Mouse (Mus musculus): ENCODE data around the gene Dock1.

Dock1 gene

DNA sequence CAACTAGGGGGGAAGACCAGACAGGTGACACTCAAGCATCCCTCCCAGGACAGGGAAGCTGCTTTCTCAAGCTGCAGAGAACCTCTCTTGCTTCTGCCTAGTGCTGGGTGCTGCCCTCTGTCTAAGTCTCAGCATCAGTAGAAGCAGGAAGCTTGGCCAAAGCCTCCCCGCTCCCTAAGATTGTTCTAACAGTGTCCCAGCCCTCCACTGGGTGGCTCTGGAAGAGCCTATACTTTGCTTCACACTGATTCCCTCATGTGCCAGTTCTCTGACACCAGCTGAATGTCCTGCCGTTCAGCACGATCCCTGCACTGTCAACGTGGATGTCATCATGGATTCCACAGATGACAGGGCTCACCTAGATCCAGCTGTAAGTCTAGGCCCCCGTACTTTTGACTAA, 324.5 kb downstream of the Dock1 start:
- DNase-seq, result no peak

DNA sequence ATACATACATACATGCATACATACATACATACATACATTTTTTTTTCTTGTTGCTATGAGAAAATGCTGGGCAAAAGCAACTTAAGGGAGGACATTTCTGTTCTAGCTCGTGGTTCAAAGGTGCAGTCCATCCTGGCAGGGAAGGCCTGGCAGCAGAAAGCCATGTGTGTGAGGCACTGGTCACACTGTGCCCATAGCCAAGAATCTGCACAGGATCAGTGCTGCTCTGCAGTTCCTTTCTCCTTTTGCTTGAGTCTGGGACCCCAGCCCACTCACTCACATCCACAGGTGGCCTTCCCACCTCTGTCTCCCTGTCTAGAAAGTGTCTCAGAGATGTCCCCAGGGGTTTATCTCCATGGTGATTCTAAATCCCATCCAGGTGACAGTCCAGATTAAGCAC, 331.8 kb downstream of the Dock1 start:
- DNase-seq, result no peak

DNA sequence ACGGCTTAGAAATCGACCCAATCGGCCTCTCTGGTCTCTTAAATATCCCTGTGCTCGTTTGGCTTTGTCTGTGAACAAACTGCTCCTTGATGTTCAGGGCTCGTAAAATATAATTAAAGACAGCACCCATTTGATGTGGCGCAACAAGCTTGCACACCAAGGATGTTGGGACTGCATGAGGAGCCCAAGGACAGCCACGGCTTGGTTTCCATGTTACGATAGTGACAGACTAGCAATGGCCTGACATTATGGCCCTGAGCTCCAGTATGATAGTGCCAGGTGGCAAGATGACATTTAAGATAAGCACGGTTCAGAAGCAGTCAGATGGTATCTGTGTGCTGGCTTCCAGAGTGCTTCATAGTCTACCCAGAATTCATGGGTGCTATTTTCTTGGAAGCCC, 332.4 kb downstream of the Dock1 start:
- no peak for DNase-seq

DNA sequence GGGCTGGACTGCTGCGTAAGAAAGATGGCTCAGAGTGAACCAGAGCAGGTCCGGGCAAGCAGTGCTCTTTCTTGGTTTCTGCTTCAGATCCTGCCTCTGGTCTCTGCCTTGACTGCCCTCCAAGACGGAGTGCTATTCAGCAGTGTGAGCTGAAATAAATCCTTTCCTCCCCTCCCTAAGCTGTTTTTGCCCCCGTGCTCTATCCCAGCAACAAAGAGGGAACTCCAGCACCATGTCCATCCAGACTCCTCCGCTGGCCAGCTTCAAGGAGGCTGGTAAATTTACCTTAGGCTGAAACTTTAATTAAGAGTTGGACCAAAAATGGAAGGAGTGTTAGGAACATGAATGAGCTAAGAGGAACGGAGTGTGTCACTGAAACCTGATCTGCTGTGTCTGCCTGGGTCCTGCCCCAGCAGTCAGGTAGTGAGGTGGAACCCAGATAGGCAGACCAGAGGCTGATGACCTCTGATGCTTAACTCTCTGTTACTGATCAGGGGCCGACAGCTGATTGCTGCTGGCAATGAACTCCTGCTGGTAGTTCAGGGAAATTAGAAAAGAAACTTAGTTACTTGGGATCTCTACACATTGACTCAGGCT, 335.6 kb downstream of the Dock1 start:
- DNase-seq, result no peak

DNA sequence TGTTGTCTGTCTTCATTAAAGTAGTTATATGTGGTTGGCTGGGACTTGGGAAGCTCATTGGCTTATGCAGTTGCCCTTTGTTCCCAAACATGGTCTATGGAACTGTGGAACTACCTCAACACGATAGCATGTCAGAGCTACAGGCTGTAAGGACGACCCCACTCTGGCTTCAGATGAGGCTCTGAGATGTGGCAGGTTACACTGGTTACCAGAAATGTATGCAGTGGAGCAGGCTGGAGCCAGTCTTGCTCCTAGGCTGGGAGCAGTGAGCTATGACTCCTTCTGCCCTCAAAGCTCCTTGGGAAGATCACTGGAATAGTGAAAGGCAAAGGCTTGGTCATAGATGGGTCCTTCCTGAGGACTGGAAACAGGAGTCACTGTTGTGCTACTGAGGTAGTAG, 337.6 kb downstream of the Dock1 start:
- DNase-seq, result no peak

DNA sequence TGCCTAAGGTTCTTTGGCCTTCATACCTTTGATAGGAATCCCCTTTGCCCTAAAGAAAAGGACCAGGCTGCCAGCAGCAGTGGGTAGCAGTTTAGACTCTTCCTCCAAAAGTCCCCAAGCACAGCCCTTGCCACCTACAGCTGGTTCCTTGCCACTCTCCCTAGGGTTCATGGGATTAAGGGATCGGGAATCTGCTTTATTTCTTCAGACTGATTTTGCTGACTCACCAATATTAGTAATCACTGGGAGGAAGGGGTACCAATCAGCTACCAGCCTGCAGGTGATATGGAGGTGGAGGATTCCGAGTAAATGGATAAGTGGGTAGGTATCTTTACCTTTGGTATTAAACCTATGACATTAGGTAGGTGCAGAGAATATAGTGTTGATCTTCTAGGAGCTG, 340.5 kb downstream of the Dock1 start:
- no peak for DNase-seq

DNA sequence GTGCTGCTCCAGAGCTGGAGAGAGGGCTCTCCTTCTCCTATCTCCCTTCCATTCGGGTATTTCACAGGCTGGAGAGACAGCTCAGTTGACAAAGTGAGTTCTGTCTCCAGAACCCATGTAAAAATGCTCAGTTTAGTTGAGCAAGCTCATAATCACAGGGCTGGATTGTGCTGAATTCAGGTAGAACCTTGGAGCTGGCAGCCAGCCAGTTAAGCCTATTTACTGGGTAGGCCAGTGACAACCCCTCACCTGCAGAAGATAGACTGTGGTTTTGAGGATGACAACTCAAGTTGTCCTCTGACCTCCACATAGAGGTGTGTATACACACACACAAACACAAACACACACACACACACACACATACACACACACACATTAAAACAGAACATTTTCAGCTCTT, 347.1 kb downstream of the Dock1 start:
- no peak for DNase-seq

DNA sequence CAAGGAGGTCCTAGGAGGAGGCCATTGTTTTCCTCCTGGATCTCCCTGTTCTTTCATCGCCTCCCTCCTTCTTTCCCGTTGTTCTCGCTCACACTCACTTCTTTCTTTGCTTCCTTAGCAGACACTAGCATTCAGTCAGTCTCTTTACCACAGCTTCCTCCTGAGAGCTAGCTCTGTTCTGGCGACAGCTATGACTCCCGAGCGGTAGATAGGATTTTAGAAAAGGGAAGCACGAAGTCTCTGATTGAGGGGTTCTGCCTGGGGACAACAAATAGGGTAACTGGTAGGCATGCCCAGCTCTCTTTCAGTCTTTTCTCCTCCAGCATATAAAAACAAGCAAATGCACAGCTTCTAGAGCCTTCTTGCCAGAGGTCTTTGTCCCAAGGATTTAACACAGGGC, 350.3 kb downstream of the Dock1 start:
- no peak for DNase-seq

DNA sequence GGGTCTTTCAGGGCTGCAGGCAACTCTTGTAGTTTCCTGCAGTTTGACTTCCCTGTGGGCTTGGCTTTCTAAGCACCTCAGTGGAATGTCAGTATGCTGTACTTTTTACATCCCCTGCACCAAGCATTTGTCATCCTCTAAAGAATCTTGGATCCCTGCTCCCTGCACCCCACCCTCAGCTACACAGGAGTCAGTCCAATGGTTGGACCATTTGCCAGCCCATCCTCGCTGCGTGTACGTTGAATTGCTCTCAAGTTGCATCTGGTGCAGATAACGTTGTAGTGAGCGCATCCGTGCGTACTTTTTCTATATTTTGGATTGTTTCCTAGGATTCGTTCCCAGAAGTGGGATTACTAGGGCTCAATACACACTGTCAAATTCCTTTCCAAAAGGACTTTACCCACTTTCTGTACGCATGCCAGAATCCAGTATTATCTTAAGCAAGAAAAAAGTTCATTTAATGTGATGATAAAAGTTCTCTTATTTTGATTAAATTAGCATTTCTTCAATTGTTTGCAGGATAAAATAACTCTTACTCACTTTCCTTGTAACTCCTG, 351.2 kb downstream of the Dock1 start:
- no peak for DNase-seq

DNA sequence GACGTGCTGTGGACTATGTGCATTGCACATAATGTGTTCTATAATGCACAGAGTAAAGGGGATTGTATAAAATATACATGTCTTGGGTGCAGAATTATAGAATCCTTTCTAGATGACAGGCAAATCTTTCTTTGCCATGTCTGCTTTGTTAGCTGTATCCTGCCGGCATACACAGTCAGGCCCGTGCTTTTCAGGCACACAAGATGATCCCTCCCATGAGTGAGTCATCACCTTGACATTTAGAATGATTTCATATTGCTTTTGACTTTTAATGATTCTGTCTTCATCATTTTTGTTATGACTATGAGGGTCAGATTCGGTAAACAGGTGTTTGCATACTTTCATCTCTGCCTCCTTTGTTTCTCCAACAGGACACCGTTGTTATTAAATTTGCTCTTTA, 354.1 kb downstream of the Dock1 start:
- DNase-seq, result no peak

DNA sequence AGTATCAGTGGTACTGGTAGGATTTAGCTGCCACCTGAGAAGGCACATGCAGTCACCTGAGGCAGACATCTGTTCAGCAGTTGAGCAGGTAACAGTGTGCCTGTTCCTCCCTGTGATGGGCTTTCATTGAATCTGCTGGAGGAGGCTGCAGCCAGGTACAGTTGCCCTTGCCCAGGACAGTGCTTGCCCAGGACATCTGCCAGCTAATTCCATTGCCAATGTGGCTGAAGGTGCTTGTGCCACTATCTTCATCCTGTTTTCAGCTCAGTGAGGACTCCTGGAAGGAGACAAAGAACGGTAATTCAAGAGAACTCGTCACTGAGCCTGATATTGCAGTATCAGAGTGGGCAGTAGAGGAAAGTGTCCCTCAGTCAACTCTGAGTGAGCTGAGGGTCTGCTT, 358.3 kb downstream of the Dock1 start:
- DNase-seq, result no peak

DNA sequence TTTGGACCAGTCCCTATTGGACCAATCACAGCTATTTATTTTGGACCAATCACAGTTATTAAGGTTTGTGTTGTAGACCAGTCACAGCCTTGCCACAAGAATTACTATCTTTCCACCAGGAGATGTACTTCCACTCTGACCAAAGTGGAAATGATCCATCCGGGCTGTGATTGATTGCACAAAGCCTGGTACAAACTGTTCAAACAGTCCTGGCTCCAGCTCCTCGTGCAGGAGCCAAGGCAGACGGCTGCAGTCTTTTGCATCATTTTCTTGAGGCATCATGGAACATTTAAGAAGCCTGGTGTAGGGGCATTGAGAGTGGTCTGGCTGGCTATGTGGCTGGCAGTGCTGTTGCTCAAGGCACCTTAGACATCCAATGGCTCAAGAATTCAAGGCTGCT, 358.7 kb downstream of the Dock1 start:
- peak; percentile 3 for DNase-seq

DNA sequence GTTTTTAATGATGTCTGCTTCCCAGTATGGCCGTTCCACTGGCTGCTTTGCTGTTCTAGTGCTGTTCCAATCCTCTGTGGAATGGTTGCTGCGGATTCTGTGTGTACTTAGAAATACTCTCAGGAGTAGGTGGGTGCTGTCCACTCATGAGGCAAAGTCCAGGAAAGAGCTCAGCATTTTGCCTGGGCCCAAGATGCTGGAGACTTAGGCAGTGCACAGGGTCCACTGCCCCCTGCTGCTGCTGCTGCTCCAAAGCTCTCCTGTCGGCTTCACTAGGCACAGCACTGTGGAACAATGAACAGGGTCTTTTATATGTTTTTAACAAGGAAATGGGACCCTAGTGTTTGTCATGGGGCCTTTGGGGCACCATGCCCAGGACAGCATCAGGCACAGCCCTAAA, 361.0 kb downstream of the Dock1 start:
- DNase-seq, result no peak

DNA sequence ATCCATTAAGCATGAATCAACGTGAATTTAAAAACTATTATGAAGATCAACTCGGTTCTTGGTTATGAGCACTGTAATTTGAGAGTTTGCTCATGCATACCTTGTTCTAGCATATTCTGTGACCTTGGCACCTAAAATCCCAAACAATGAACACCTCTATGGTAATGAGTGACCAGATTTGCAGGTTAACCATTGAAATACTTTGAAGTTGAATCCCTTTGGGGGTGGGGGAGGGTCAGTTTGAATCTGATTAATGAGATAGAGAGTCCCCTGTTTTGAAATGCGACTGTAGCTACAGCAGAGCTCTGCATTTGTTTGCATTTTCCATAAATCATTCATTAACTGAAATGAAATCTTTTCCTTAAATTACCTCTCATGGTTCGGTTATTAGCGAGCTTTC, 364.4 kb downstream of the Dock1 start:
- DNase-seq, result no peak

DNA sequence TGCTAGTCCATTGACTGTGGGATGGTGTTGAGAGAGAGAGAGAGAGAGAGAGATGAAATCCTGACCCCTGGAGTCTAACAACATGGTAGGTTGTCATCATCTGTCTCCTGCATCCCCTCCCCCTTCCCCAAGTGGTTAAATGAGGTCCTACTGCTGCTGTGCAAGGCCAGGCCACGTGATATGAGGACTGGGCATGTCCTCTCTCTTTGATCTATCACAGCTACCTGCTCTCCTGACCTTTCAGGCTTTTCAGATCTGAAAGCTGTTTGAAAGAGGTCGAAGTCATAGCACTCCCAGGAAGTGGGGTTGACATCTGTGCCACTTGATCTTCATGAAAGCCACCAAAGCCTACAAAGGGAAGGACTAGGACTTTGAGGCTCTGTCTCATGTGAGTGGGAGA, 365.2 kb downstream of the Dock1 start:
- no peak for DNase-seq

DNA sequence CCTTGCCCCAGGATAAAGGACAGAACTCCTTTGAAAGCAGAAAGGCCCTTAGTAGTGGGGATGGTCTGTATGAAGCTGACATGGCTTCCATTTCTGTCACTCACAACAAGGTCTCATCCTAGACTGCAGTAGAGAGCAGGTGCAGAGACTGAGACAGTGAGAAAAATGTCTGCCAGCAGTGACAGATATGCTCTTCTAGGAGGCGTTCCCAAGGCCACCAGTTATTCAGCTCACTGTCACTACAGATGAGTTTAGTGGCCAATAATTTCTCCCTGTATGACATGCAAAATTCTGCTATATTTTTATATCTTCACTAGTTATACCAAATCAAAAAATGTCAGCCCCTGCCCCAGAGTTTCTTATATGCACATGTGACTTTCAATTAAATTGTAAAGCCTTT, 368.5 kb downstream of the Dock1 start:
- no peak for DNase-seq

DNA sequence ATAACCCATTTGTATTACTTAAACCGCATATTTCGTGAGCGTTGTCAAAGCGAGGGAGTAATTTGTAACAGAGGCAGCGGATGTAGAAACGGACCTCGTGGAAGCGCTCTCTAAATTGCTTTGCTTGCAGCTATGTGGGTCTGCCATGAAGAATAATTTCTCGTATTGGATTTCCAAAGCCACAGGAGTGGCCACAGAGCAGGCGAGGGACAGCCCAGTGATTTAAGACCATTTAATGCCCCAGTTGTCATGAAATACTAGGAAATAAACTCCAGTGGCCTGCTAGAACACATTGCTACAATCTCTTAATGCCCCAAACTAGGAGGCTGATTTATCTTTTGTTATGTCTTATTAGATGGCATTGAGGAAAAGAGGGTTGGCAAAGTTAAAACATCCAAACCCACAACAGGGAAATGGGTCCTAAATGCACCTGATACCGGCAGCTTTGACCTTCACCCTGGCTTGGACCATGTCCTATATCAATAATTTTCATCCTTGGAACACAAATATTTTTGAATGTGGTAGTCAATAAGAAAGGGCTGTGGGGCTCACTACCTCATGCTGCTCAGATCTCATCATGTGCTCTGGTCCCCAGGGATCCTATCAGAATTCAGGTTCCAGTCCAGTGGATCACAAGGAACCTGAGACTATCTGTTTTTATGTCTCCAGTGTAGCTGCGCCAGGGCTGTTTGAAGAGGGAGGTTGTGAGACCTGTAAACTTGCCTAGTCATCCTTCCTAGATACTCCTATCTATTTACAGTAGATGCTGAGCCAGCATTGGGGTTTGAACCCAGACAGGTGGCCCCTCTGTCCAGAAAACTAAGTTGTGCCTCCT, 373.7 kb downstream of the Dock1 start:
- DNase-seq, result no peak

DNA sequence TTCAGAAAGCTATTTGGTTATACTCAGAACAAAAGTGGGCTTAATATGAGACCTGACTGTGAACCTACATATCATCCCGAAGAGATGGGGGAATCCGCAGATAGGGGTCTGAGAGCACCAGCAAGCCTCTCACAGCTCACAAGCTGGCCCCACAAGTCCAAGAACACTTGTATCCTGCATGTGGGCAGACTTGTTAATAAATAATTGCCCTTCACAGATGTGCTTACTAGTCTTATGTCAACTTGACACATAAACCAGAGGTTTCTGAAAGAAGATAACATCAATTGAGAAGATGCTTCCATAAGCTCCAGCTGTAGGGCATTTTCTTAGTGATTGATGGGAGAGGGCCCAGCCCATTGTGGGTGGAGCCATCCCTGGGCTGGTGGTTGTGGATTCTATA, 379.0 kb downstream of the Dock1 start:
- DNase-seq, result no peak

DNA sequence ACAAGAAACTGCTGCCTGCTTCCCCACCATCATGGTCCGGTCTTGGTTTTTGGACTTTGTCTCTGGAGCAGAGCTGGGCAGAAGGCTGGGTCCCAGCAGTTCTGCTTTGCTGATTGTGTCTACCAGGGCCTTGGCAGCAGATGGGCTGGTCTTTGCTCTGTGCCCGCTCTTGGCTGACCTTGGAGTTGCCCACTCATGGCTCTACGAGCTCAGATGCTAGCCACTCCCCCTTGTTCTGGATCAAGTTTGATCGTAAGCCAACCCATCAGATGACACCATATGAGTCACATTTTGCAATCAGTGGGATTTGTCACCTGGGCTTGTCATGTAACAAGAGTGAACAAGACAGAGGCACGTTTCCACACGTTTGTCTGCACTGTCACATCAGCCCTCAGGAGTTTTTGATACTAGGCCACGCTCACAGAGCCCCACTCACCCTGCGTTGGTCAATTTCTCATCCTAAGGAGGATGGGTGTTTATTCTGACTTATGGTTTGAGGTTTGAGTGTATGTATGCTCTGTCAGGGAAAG, 382.8 kb downstream of the Dock1 start:
- no peak for DNase-seq

DNA sequence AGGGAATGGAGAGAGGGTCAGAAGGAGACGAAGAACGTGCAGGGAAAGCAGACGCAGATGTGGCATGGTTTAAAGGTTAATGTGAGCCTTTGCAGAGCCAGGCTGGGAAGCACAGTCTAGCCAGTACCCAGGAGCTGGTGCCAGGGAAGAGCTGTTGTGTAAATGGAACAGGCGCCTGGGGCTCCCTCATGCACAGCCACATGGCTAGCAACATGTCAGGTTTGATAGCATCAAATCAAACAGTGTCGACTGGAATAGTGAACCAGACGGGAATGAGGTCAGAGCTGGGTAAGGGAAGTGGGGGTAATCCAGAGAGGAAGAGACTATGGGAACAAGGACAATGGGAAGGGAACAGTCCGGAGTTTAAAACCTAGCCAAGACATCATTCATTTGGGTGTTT, 384.2 kb downstream of the Dock1 start:
- DNase-seq, result no peak

DNA sequence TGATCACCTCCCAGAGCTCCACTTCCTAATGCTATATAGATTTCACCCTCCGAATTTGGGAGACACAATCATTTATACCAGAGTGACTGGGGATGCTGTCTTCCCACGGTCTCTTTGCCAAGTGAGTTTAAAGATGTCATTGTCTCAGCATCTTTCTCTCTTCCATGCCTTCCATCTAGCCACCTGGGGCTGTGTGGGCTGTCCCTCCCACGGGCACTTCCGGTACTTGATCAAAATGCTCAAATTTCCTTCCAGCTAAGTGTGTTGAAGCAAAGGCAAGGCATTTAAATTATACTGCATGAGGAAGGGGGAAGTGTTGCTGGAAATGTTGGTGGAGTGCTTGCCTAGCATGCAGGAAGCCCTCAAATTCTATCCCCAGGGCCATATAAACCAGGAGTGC, 388.6 kb downstream of the Dock1 start:
- DNase-seq, result peak; percentile 64

DNA sequence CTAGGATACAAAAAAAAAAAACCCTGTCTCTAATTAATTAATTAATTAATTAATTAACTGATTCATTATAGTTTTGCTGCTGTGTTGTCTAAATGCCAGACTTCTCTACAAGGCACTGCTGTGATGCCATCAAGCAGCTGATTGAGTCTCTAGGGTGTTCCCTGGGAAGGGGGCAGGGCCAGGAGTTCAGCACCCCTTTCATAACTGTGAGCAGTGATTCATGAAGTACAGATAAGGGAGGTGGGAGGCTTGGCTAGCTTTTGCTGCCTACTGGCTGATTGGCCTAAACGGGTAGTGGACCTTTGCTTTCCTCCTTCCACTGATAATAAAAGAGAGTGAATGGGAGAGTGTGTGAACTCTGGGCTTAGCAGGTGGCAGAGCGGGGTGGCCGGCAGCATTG, 389.1 kb downstream of the Dock1 start:
- no peak for DNase-seq

DNA sequence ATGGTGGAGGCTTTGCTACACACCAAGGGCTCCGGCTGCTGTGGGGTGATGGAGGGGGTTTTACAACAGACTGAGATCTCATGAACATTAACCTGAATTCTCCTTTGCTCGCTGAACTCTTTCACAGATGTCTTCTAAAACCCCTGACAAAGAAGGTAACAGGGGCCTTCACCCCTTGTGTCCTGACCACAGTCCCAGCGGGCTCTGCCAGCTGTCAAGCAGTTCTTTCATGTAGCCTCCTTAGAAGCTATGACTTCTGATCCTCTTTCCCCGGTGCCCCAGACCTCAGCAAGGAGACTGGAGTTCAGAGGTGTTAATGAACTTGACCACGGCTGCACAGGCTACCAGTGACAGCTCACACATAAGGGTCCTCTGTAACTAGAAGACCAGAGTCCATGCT, 393.4 kb downstream of the Dock1 start:
- DNase-seq, result no peak

DNA sequence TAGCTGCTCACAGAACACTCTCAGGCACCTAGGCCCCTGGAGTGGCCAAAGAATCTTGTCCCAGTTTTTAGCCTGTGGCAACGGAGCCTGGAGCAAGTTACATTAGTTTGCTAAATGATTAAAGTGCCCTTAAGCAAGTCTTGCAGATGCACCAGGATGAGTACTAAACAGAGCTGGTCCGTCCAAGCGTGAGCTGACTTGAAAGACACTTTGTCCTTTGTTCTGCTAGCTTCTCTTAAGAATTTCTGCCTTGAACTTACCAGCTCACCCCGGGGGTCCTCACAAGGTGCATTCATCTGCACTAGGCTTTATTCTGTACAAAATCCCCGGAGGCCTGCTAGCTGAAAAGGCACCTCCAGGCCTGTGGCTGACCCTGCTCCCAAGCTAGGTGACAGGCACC, 394.8 kb downstream of the Dock1 start:
- DNase-seq, result no peak

Data from right cerebral cortex, adult 18-20 months (tissue).